Mouse (Mus musculus) embryonic facial prominence, embryonic 14.5 days (tissue): ENCODE results near the gene Sall4. TPM values are rescaled to one million over a fixed set of nuclear protein-coding genes. Genes with fewer than 3 reads are reported as not detected.

Experiments used
- polyA plus RNA-seq: library from polyadenylated mRNA; unstranded; fragments of >200 nt; fragmentation: Nextera tagmentation; extraction: Ambion mirVana; gene quantifications from 2 replicates; pipeline ENCODE4 v1.2.1, GENCODE M21; 2014

The Sall4 gene
- polyA plus RNA-seq, 1 experiment from 2014 or later, result 0.35 TPM

Other genes starting within 250 kb of the Sall4 start
- 5.7 and 5.8 TPM in 2 replicates for gene Nfatc2, start 166.3 kb downstream of the Sall4 start, polyA plus RNA-seq
- 28.7 and 29.1 TPM in 2 replicates for gene Atp9a, start 25.5 kb downstream of the Sall4 start, polyA plus RNA-seq
- gene Zfp64, start 187.6 kb upstream of the Sall4 start, polyA plus RNA-seq, result 39.0 and 41.9 TPM in 2 replicates